Mouse (Mus musculus) forebrain, embryonic 14.5 days (tissue): ENCODE data around the gene Gm10961. TPM values are rescaled to one million over a fixed set of nuclear protein-coding genes. Genes with fewer than 3 reads are reported as not detected.

Experiments used
- ATAC-seq: fragments of 200-750 bp; cut with Nextera tagmentation; 2 replicates; pipeline ENCODE4 v1.8.0; 2017; ENCODE audit warnings: mild to moderate bottlenecking, moderate library complexity
- DNase-seq: peaks from one replicate; pipeline ENCODE4 v3.0.0-alpha.2; 2015; ENCODE audit warnings: low spot score
- H3K27ac ChIP-seq: fragments of 300-500 bp; sonication (generic); 2 replicates; pipeline ENCODE4 v1.5.1; 2014; ENCODE audit warnings: low read depth, mild to moderate bottlenecking, control low read depth, low read length, moderate library complexity
- H3K27me3 ChIP-seq: fragments of 300-500 bp; sonication (generic); replicated peaks from 2 replicates; pipeline ENCODE4 v1.6.1; 2014; ENCODE audit warnings: low read length, control low read depth, mixed read lengths; ENCODE audit not compliant: control insufficient read depth, insufficient read depth
- H3K36me3 ChIP-seq: fragments of 300-500 bp; sonication (generic); 2 replicates; pipeline ENCODE4 v1.6.1; 2014; ENCODE audit warnings: low read length, control low read depth; ENCODE audit not compliant: control insufficient read depth, insufficient read depth
- H3K4me1 ChIP-seq: fragments of 300-500 bp; sonication (generic); 2 replicates; pipeline ENCODE4 v1.6.1; 2014; ENCODE audit warnings: antibody characterized with exemption, low read length, control low read depth; ENCODE audit not compliant: control insufficient read depth, insufficient read depth
- H3K4me2 ChIP-seq: fragments of 300-500 bp; sonication (generic); 2 replicates; pipeline ENCODE4 v1.6.1; 2014; ENCODE audit warnings: mild to moderate bottlenecking, control low read depth, low read length
- H3K4me3 ChIP-seq: fragments of 300-500 bp; sonication (generic); 2 replicates; pipeline ENCODE4 v1.5.1; 2014; ENCODE audit warnings: low read depth, low read length, control low read depth
- H3K9ac ChIP-seq: fragments of 300-500 bp; sonication (generic); 2 replicates; pipeline ENCODE4 v1.6.1; 2014; ENCODE audit warnings: mild to moderate bottlenecking, low read length, control low read depth, moderate library complexity
- H3K9me3 ChIP-seq: fragments of 300-500 bp; sonication (generic); replicated peaks from 2 replicates; pipeline ENCODE4 v1.6.1; 2016; ENCODE audit warnings: low read length, control low read depth, mixed read lengths; ENCODE audit not compliant: control insufficient read depth
- WGBS: fragments of 180-500 bp; shearing (Covaris S2); extraction: QIAGEN DNeasy Blood & Tissue Kit; methylation state at CpG from one replicate; pipeline ENCODE4 v1.1.7; 2014; 5-methylcytosine and 5-hydroxymethylcytosine counted together
- polyA plus RNA-seq: library from polyadenylated mRNA; unstranded; fragments of >200 nt; fragmentation: Nextera tagmentation; extraction: Ambion mirVana; gene quantifications from 2 replicates; pipeline ENCODE4 v1.2.1, GENCODE M21; 2014

Gm10961 gene
- polyA plus RNA-seq, 1 experiment from 2014 or later = not detected

DNA sequence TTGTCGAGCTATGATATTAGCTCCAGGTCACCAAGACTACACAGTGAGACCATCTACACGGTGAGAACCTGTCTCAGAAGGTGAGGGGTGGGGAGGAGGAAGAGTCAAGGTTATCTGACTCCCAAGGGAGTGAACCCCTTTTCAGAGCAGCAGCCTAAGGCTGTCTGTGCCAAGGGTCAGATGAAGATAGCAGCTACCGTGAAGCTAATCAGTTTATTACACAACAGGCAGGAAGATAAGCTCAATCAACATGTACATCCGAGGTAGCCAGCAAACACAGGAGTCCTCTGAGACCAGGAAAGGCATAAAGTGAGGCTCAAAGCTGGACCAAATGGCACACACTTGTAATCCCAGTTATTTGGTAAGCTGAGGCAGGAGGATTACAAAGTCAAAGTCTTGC is 22.3 kb upstream of the Gm10961 start:
- H3K27me3 ChIP-seq = no peaks in the 10 kb centered on the region
- H3K27ac ChIP-seq = no peak overlapping the region
- H3K36me3 ChIP-seq = peaks cover 37% of the 10 kb centered on the region
- H3K4me1 ChIP-seq = no peaks in the 10 kb centered on the region
- no peak for DNase-seq
- no peak overlapping the region for H3K9ac ChIP-seq
- H3K4me2 ChIP-seq = no peak overlapping the region
- H3K9me3 ChIP-seq = no peaks in the 10 kb centered on the region
- H3K4me3 ChIP-seq = no peak overlapping the region
- 73% methylated on average over 4 of the region's 4 CpGs for WGBS
- ATAC-seq = no peak

DNA sequence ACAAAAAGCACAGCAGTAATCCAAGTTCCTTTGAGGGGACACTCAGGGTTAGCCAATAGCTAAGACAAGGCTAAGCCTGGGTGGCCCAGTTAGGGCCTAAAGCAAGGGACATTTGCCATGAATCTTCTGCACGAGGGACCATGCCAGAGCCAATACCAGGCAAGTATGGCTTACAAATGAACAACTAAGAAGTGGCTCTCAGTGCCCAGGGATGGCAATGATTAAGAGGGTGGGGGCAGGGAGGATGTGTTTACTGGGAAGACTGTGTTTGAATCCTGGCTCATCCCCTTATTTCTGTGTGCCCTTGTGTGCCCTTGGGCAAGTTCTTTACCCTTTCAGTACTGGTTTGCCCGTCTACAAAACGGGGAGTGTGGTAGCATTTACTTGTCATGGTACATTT is 21.7 kb upstream of the Gm10961 start:
- Histone ChIP-seq H3K4me1 (no peaks in the 10 kb centered on the region), H3K9me3 (no peaks in the 10 kb centered on the region), H3K9ac (no peak overlapping the region), H3K36me3 (peaks cover 43% of the 10 kb centered on the region), H3K27me3 (no peaks in the 10 kb centered on the region), H3K4me3 (no peak overlapping the region), H3K27ac (no peak overlapping the region), H3K4me2 (no peak overlapping the region)
- no peak for ATAC-seq
- WGBS = 64% methylated on average over 3 of the region's 3 CpGs
- DNase-seq = no peak

DNA sequence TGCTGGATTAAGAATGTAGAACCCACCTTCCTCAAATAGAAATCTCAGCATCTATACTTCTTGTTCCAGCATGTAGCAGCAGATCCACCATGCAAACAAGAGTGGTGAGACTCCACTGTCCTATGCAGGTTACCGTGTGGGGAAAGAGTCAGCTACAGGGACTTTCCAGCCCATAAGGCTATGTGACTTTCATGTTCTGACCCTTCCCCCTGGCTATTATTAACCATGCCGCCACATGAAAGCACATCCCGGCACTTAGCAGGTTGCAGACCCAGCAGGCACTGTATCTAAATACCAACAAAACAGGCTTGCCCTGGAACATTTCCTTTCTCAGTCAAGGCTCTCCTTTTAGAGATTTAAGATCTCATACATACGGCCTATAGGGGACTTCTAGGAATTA is 19.7 kb upstream of the Gm10961 start:
- Histone ChIP-seq H3K4me1 (no peaks in the 10 kb centered on the region), H3K27ac (no peak overlapping the region), H3K9me3 (no peaks in the 10 kb centered on the region), H3K4me2 (no peak overlapping the region), H3K27me3 (no peaks in the 10 kb centered on the region), H3K9ac (no peak overlapping the region), H3K36me3 (peaks cover 63% of the 10 kb centered on the region), H3K4me3 (no peak overlapping the region)
- no peak for DNase-seq
- WGBS = 79% methylated on average over 4 of the region's 4 CpGs
- ATAC-seq = no peak

DNA sequence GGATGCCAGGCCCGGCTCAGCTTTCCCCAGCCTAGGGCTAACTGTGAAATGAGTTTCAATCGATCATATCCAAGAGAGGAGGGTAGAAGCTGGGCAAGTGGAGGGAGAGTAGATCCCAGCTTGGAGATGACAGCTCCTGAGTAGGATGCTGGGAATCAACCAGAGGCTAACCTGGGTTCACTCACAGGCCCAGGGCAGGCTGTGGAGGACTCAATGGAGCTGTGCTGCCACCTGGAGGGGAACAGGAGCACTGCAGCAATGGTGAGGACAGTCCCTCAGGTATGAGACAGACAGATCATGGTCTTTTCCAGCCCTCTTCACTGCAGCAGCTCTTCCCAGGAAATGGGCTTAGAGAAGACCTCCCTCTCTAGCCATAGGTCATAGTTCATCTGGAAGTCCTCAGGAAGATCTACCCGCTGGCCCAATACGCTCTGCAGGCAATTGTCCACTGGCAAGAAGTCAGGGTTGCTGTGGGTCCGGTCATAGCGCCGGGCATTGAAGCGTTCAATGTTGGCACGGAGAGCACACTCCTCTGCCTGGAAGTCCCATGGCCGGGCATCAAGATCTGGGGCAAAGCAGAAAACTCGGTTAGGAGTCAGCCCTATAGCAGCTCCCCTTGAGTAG is 18.1 kb upstream of the Gm10961 start:
- H3K36me3 ChIP-seq = peaks cover 79% of the 10 kb centered on the region

DNA sequence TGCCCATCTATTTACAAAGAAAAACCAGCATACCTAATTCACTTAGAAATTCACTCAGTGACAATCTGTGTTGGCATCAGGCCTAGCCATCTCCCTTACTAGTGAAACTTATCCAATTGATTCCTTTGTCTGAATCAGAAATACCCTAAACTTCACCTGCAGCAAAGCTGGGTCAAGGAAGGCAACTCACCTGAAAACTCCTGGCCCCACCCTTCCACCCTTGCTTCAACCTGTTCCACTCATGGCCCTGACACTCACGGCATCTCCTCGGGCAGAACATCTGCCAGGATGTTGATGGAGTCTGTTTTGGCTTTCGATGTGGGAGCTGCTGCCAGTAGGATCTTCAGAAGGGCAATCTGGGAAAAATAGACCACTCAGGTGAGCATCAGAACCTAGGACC is 13.3 kb upstream of the Gm10961 start:
- ATAC-seq (no peak), DNase-seq (no peak)
- 97% methylated on average over 3 of the region's 3 CpGs for WGBS
- Histone ChIP-seq H3K4me3 (no peak overlapping the region), H3K4me1 (no peaks in the 10 kb centered on the region), H3K9ac (no peak overlapping the region), H3K27me3 (no peaks in the 10 kb centered on the region), H3K4me2 (no peak overlapping the region), H3K36me3 (peaks cover 97% of the 10 kb centered on the region), H3K9me3 (no peaks in the 10 kb centered on the region), H3K27ac (no peak overlapping the region)

More for the DNA sequence above, 18.1 kb upstream of the Gm10961 start:
- no peaks in the 10 kb centered on the region for H3K27me3 ChIP-seq
- ATAC-seq = peak; percentile 76
- no peak overlapping the region for H3K4me2 ChIP-seq
- 86% methylated on average over 11 of the region's 11 CpGs for WGBS
- no peaks in the 10 kb centered on the region for H3K4me1 ChIP-seq
- H3K27ac ChIP-seq = no peak overlapping the region
- DNase-seq = peak; percentile 74
- no peak overlapping the region for H3K9ac ChIP-seq
- H3K4me3 ChIP-seq = no peak overlapping the region
- H3K9me3 ChIP-seq = no peaks in the 10 kb centered on the region

DNA sequence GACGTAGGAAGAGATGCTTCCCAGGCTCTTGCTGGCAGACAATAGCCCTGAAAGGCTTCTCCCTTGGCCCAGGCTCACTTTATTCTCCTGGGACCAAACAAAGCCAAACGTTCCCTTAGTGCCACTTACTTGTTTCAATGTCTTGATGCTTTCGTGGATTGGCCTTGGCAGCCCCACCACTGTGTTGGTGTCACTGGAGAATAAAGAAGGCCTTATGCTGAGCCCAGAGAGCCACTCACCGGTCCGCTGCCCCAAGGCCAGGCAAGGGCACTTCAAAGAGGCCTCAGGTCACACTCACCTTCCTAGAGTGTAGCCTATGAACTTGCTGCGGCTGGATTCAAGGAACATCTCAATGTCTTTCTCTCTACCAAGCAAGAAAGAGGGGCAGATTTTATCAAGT is 11.2 kb upstream of the Gm10961 start:
- Histone ChIP-seq H3K36me3 (peaks cover 97% of the 10 kb centered on the region), H3K9me3 (no peaks in the 10 kb centered on the region), H3K4me3 (no peak overlapping the region), H3K4me1 (no peaks in the 10 kb centered on the region), H3K27me3 (no peaks in the 10 kb centered on the region), H3K9ac (no peak overlapping the region), H3K27ac (no peak overlapping the region), H3K4me2 (no peak overlapping the region)
- 90% methylated on average over 6 of the region's 6 CpGs for WGBS
- DNase-seq (no peak), ATAC-seq (no peak)

DNA sequence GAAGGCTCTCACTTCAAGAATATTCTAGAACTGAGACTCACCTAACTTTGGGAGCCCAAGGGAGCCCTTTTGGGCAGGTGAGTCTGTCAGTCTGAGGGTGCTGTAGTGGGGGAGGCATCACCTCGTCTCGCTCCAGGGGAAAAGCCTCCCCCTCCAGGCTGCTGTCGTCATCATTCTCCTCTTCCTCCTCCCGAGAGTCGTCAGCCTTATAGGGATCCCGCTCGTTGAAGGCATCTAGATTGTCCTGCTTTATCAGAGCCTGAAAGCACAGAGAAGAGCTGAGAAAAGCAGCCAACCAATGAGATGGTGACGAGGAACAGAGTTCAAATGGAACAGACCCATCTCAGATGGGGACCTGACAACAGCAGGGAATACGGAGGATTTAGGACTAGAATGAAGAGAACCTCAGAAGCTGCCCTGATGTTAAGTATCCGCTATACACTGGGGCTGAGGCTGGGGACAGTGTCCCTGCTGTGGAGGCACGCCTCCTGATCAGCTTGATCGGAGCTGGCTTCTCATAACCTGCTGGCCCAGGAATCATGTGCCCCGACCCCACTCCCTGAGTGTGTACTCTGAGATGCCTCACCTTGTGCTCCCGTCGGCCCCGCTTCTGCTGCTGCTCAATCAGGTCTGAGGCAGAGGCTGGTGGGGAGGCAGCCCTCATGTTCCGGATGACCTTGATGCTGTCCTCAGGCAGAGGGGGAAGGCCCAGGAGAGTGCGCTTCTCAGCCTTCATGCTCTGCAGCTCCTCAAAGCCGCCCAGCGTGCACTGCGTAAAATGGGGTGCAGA is 9.6 kb upstream of the Gm10961 start:
- H3K9me3 ChIP-seq = no peaks in the 10 kb centered on the region
- no peaks in the 10 kb centered on the region for H3K4me1 ChIP-seq
- H3K27me3 ChIP-seq = no peaks in the 10 kb centered on the region
- H3K36me3 ChIP-seq = peaks cover 97% of the 10 kb centered on the region
- no peak for DNase-seq
- H3K9ac ChIP-seq = no peak overlapping the region
- ATAC-seq = no peak
- H3K4me3 ChIP-seq = no peak overlapping the region
- no peak overlapping the region for H3K4me2 ChIP-seq
- 91% methylated on average over 21 of the region's 21 CpGs for WGBS
- H3K27ac ChIP-seq = no peak overlapping the region

DNA sequence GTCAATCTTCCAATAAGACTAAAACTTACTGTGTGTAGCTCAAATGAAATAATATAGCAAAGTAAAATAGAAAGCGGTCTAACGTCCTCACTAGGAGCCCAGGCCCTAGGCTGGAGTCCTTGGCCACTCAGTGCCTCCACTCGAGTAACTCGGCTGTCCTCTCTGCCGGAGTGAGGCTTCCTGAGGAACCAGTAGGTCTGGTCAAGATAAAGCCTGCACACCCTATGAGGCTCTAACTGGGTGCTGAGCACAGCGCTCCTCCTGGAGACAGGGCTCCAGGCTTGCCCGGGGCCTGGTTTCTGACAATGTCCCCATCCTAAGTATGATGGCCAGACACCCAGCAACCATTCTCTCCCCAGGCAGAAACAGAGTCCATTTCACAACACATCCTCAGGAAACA is 8.6 kb upstream of the Gm10961 start:
- no peak overlapping the region for H3K4me2 ChIP-seq
- H3K36me3 ChIP-seq = peaks cover 97% of the 10 kb centered on the region
- WGBS = 96% methylated on average over 7 of the region's 7 CpGs
- DNase-seq = no peak
- no peaks in the 10 kb centered on the region for H3K4me1 ChIP-seq
- no peak overlapping the region for H3K4me3 ChIP-seq
- H3K27me3 ChIP-seq = no peaks in the 10 kb centered on the region
- no peak overlapping the region for H3K27ac ChIP-seq
- no peak for ATAC-seq
- no peaks in the 10 kb centered on the region for H3K9me3 ChIP-seq
- no peak overlapping the region for H3K9ac ChIP-seq

DNA sequence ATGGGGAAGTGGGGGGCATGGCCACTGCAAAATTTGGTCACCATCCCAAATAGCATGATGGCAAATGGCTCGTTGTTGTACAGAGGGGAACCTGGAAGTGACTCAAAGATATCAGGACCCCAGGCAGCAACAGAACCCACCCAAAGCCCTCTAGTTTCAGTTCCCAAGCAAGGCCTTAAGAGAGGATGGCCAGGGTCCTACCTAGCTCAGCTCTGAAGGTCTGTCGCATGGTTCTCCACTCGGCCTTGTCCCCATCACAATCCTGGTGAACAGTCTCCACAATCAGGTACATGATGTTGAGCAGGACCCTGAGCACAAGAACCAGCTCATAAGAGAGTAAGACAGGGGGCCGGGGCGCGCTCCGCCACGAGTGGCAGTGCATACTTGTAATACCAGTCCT is 6.7 kb upstream of the Gm10961 start:
- peaks cover 2% of the 10 kb centered on the region for H3K4me1 ChIP-seq
- DNase-seq = no peak

More for the DNA sequence above, 6.7 kb upstream of the Gm10961 start:
- no peak overlapping the region for H3K27ac ChIP-seq
- 98% methylated on average over 8 of the region's 8 CpGs for WGBS
- no peak overlapping the region for H3K9ac ChIP-seq
- H3K9me3 ChIP-seq = no peaks in the 10 kb centered on the region
- ATAC-seq = no peak
- H3K27me3 ChIP-seq = no peaks in the 10 kb centered on the region
- peaks cover 89% of the 10 kb centered on the region for H3K36me3 ChIP-seq
- H3K4me3 ChIP-seq = no peak overlapping the region
- H3K4me2 ChIP-seq = no peak overlapping the region
